Mouse (Mus musculus) ES-Bruce4 (cell line): ENCODE data around the gene Gm10720. TPM values are rescaled to one million over a fixed set of nuclear protein-coding genes. Genes with fewer than 3 reads are reported as not detected.
"Not testable (repeated sequence)": the region's sequence is repeated elsewhere in the genome, so short reads cannot be mapped to it uniquely, and the experiment has no call there.

ENCODE experiments used
- H3K27ac ChIP-seq: 2 replicates; pipeline ENCODE4 v1.5.1; 2012; ENCODE audit warnings: low read length, inconsistent platforms; ENCODE audit not compliant: insufficient read depth
- H3K27me3 ChIP-seq: 2 replicates; pipeline ENCODE4 v1.6.1; 2012; ENCODE audit warnings: mild to moderate bottlenecking, low read length, inconsistent platforms; ENCODE audit not compliant: control insufficient read depth, poor library complexity, insufficient read depth, severe bottlenecking
- H3K36me3 ChIP-seq: 2 replicates; pipeline ENCODE4 v1.6.1; 2012; ENCODE audit warnings: inconsistent platforms, mild to moderate bottlenecking, low read length, moderate library complexity; ENCODE audit not compliant: control insufficient read depth, poor library complexity, insufficient read depth, severe bottlenecking
- H3K4me1 ChIP-seq: one replicate; pipeline ENCODE4 v1.8.1; 2011; ENCODE audit warnings: low read length; ENCODE audit not compliant: control insufficient read depth, insufficient read depth
- H3K4me3 ChIP-seq: 2 replicates; pipeline ENCODE4 v1.5.1; 2011; ENCODE audit warnings: low read depth, mild to moderate bottlenecking, low read length
- H3K9ac ChIP-seq: 2 replicates; pipeline ENCODE4 v1.6.1; 2012; ENCODE audit warnings: low read depth, mild to moderate bottlenecking, inconsistent platforms; ENCODE audit not compliant: poor library complexity, severe bottlenecking
- H3K9me3 ChIP-seq: replicated peaks from 2 replicates; pipeline ENCODE4 v1.6.1; 2012; ENCODE audit warnings: mild to moderate bottlenecking, low read length, inconsistent platforms; ENCODE audit not compliant: control insufficient read depth, poor library complexity, insufficient read depth, severe bottlenecking
- polyA plus RNA-seq: library from polyadenylated mRNA; stranded (reverse); fragments of >200 nt; gene quantifications from 2 replicates; pipeline ENCODE4 v1.2.4, GENCODE M21; 2011; ENCODE audit warnings: low read depth; ENCODE audit not compliant: missing spikeins, insufficient read depth, insufficient read length

The Gm10720 gene
- polyA plus RNA-seq, 1 experiment, result not detected

DNA sequence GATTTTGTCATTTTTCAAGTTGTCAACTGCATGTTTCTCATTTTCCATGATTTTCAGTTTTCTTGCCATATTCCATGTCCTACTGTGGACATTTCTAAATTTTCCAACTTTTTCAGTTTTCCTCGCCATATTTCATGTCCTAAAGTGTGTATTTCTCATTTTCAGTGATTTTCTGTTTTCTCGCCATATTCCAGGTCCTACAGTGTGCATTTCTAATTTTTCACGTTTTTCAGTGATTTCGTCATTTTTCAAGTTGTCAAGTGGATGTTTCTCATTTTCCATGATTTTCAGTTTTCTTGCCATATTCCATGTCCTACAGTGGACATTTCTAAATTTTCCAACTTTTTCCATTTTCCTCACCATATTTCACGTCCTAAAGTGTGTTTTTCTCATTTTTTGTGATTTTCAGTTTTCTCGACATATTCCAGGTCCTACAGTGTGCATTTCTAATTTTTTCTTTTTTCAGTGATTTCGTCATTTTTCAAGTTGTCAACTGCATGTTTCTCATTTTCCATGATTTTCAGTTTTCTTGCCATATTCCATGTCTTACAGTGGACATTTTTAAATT, 3.3 kb upstream of the Gm10720 start:
- H3K4me3 ChIP-seq, H3K27me3 ChIP-seq, H3K4me1 ChIP-seq, H3K9ac ChIP-seq, H3K27ac ChIP-seq, H3K36me3 ChIP-seq, H3K9me3 ChIP-seq: not testable (repeated sequence)

DNA sequence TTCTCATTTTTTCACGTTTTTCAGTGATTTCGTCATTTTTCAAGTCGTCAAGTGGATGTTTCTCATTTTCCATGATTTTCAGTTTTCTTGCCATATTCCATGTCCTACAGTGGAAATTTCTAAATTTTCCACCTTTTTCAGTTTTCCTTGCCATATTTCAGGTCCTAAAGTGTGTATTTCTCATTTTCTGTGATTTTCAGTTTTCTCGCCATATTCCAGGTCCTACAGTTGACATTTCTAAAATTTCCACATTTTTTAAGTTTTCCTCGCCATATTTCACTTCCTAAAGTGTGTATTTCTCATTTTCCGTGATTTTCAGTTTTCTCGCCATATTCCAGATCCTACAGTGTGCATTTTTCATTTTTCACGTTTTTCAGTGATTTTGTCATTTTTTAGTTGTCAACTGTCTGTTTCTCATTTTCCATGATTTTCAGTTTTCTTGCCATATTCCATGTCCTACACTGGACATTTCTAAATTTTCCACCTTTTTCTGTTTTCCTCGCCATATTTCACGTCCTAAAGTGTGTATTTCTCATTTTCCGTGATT, 2.6 kb upstream of the Gm10720 start, which contains the start of gene Gm10721:
Gm10721 (plus strand) TSS at position 408 of the 547 bp plus-strand sequence.
- not testable (repeated sequence) for H3K27ac ChIP-seq, H3K9ac ChIP-seq, H3K27me3 ChIP-seq, H3K36me3 ChIP-seq, H3K9me3 ChIP-seq, H3K4me3 ChIP-seq, H3K4me1 ChIP-seq

DNA sequence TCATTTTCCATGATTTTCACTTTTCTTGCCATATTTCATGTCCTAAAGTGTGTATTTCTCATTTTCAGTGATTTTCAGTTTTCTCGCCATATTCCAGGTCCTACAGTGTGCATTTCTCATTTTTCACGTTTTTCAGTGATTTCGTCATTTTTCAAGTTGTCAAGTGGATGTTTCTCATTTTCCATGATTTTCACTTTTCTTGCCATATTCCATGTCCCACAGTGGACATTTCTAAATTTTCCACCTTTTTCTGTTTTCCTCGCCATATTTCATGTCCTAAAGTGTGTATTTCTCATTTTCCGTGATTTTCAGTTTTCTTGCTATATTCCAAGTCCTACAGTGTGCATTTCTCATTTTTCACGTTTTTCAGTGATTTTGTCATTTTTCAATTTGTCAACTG, 442 bp downstream of the Gm10720 start:
- not testable (repeated sequence) for H3K9ac ChIP-seq, H3K36me3 ChIP-seq, H3K27me3 ChIP-seq, H3K27ac ChIP-seq, H3K4me3 ChIP-seq, H3K9me3 ChIP-seq, H3K4me1 ChIP-seq

DNA sequence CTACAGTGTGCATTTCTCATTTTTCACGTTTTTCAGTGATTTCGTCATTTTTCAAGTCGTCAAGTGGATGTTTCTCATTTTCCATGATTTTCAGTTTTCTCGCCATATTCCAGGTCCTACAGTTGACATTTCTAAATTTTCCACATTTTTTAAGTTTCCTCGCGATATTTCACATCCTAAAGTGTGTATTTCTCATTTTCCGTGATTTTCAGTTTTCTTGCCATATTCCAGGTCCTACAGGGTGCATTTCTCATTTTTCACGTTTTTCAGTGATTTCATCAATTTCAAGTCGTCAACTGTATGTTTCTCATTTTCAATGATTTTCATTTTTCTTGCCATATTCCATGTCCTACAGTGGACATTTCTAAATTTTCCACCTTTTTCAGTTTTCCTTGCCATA, 1.7 kb downstream of the Gm10720 start, which contains the start of gene Gm10719:
Gm10719 (plus strand) TSS at position 301 of the 400 bp plus-strand sequence.
- not testable (repeated sequence) for H3K27ac ChIP-seq, H3K9ac ChIP-seq, H3K4me3 ChIP-seq, H3K36me3 ChIP-seq, H3K9me3 ChIP-seq, H3K27me3 ChIP-seq, H3K4me1 ChIP-seq

DNA sequence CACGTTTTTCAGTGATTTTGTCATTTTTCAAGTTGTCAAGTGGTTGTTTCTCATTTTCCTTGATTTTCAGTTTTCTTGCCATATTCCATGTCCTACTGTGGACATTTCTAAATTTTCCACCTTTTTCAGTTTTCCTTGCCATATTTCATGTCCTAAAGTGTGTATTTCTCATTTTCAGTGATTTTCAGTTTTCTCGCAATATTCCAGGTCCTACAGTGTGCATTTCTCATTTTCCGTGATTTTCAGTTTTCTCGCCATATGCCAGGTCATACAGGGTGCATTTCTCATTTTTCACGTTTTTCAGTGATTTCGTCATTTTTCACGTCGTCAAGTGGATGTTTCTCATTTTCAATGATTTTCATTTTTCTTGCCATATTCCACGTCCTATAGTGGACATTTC, 3.5 kb downstream of the Gm10720 start:
- not testable (repeated sequence) for H3K36me3 ChIP-seq, H3K27me3 ChIP-seq, H3K27ac ChIP-seq, H3K9ac ChIP-seq, H3K9me3 ChIP-seq, H3K4me1 ChIP-seq, H3K4me3 ChIP-seq

DNA sequence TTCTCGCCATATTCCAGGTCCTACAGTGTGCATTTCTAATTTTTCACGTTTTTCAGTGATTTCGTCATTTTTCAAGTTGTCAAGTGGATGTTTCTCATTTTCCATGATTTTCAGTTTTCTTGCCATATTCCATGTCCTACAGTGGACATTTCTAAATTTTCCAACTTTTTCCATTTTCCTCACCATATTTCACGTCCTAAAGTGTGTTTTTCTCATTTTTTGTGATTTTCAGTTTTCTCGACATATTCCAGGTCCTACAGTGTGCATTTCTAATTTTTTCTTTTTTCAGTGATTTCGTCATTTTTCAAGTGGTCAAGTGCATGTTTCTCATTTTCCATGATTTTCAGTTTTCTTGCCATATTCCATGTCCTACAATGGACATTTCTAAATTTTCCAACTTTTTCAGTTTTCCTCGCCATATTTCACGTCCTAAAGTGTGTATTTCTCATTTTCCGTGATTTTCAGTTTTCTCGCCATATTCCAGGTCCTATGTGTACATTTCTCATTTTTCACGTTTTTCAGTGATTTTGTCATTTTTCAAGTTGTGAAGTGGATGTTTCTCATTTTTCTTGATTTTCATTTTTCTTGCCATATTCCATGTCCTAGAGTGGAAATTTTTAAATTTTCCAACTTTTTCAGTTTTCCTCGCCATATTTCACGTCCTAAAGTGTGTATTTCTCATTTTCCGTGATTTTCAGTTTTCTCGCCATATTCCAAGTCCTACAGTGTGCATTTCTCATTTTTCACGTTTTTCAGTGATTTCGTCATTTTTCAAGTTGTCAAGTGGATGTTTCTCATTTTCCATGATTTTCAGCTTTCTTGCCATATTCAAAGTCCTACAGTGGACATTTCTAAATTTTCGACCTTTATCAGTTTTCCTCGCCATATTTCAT, 4.6 kb downstream of the Gm10720 start:
- H3K36me3 ChIP-seq, H3K4me3 ChIP-seq, H3K27me3 ChIP-seq, H3K4me1 ChIP-seq, H3K9me3 ChIP-seq, H3K27ac ChIP-seq, H3K9ac ChIP-seq: not testable (repeated sequence)

DNA sequence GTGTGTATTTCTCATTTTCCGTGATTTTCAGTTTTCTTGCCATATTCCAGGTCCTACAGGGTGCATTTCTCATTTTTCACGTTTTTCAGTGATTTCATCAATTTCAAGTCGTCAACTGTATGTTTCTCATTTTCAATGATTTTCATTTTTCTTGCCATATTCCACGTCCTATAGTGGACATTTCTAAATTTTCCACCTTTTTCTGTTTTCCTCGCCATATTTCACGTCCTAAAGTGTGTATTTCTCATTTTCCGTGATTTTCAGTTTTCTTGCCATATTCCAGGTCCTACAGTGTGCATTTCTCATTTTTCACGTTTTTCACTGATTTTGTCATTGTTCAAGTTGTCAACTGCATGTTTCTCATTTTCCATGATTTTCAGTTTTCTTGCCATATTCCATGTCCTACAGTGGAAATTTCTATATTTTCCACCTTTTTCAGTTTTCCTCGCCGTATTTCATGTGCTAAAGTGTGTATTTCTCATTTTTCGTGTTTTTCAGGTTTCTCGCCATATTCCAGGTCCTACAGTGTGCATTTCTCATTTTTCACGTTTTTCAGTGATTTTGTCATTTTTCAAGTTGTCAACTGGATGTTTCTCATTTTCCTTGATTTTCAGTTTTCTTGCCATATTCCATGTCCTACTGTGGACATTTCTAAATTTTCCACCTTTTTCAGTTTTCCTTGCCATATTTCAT, 7.0 kb downstream of the Gm10720 start:
- not testable (repeated sequence) for H3K4me3 ChIP-seq, H3K4me1 ChIP-seq, H3K27ac ChIP-seq, H3K36me3 ChIP-seq, H3K27me3 ChIP-seq, H3K9me3 ChIP-seq, H3K9ac ChIP-seq

DNA sequence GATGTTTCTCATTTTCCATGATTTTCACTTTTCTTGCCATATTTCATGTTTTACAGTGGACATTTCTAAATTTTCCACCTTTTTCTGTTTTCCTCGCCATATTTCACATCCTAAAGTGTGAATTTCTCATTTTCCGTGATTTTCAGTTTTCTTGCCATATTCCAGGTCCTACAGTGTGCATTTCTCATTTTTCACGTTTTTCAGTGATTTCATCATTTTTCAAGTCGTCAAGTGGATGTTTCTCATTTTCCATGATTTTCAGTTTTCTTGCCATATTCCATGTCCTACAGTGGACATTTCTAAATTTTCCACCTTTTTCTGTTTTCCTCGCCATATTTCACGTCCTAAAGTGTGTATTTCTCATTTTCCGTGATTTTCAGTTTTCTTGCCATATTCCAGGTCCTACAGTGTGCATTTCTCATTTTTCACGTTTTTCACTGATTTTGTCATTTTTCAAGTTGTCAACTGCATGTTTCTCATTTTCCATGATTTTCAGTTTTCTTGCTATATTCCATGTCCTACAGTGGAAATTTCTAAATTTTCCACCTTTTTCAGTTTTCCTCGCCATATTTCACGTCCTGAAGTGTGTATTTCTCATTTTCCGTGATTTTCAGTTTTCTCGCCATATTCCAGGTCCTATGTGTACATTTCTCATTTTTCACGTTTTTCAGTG, 8.0 kb downstream of the Gm10720 start, which contains the start of gene Gm10718:
Gm10718 (plus strand) TSS at position 236 of the 673 bp plus-strand sequence.
- H3K27ac ChIP-seq, H3K4me3 ChIP-seq, H3K9me3 ChIP-seq, H3K27me3 ChIP-seq, H3K36me3 ChIP-seq, H3K4me1 ChIP-seq, H3K9ac ChIP-seq: not testable (repeated sequence)
